Mouse (Mus musculus): ENCODE results near the gene Megf8. TPM values are rescaled to one million over a fixed set of nuclear protein-coding genes. Genes with fewer than 3 reads are reported as not detected.

The Megf8 gene
- polyA plus RNA-seq, 1 experiment from 2014 or later, result 19.8 TPM

GRCm38 (mm10) chr7:25305956-25306613 is 10.9 kb upstream of the Megf8 start, which contains the start of gene Tmem145:
Gene Tmem145, plus strand, starts transcription at chr7:25306106.
- Histone ChIP-seq H3K36me3 (peaks cover 14% of the 10 kb centered on the region; the same call in 1 of the 2 replicates), H3K27me3 (peaks cover 23% of the 10 kb centered on the region), H3K4me2 (replicated peaks) (peak within 1 kb of the TSS; percentile 73), H3K4me1 (replicated peaks) (peaks cover 14% of the 10 kb centered on the region), H3K9ac (replicated peaks) (peak within 1 kb of the TSS; percentile 81), H3K4me3 (replicated peaks) (peak within 1 kb of the TSS; percentile 55), H3K9me3 (no peaks in the 10 kb centered on the region), H3K27ac (peak within 1 kb of the TSS; percentile 88)
- ATAC-seq, result peak; percentile 82
- WGBS, result under 1% methylated on average over 47 of the region's 47 CpGs

- 31% methylated on average over 2 of the region's 2 CpGs for WGBS
- Histone ChIP-seq H3K9me3 (no peaks in the 10 kb centered on the region), H3K4me3 (replicated peaks) (peak overlapping the region; percentile 55), H3K4me2 (replicated peaks) (peak overlapping the region; percentile 73), H3K36me3 (peaks cover 16% of the 10 kb centered on the region), H3K27ac (peak overlapping the region; percentile 88), H3K4me1 (replicated peaks) (peaks cover 14% of the 10 kb centered on the region), H3K9ac (replicated peaks) (peak overlapping the region; percentile 81), H3K27me3 (peaks cover 28% of the 10 kb centered on the region)
- ATAC-seq, result no peak; the same call in 1 of the 2 replicates
Observed at GRCm38 (mm10) chr7:25306614-25306996, 10.4 kb upstream of the Megf8 start.

GRCm38 (mm10) chr7:25308702-25309318 is 8.2 kb upstream of the Megf8 start:
- Histone ChIP-seq H3K36me3 (peaks cover 21% of the 10 kb centered on the region), H3K4me2 (replicated peaks) (no peak overlapping the region), H3K27me3 (peaks cover 50% of the 10 kb centered on the region), H3K9ac (replicated peaks) (no peak overlapping the region), H3K9me3 (no peaks in the 10 kb centered on the region), H3K4me1 (replicated peaks) (peaks cover 14% of the 10 kb centered on the region), H3K4me3 (replicated peaks) (no peak overlapping the region), H3K27ac (no peak overlapping the region)
- no peak for ATAC-seq
- 70% methylated on average over 17 of the region's 17 CpGs for WGBS

GRCm38 (mm10) chr7:25309425-25309824 is 7.5 kb upstream of the Megf8 start:
- no peak overlapping the region for H3K9ac ChIP-seq (replicated peaks)
- H3K4me1 ChIP-seq (replicated peaks), result peaks cover 15% of the 10 kb centered on the region
- no peak overlapping the region for H3K4me2 ChIP-seq (replicated peaks)
- 84% methylated on average over 9 of the region's 9 CpGs for WGBS
- H3K36me3 ChIP-seq, result peaks cover 21% of the 10 kb centered on the region
- H3K4me3 ChIP-seq (replicated peaks), result no peak overlapping the region
- peaks cover 56% of the 10 kb centered on the region for H3K27me3 ChIP-seq
- H3K9me3 ChIP-seq, result no peaks in the 10 kb centered on the region
- ATAC-seq, result no peak
- H3K27ac ChIP-seq, result no peak overlapping the region

GRCm38 (mm10) chr7:25311193-25311592 is 5.8 kb upstream of the Megf8 start:
- Histone ChIP-seq H3K9me3 (no peaks in the 10 kb centered on the region), H3K27ac (no peak overlapping the region), H3K36me3 (peaks cover 21% of the 10 kb centered on the region), H3K27me3 (peaks cover 71% of the 10 kb centered on the region), H3K4me2 (replicated peaks) (no peak overlapping the region), H3K9ac (replicated peaks) (no peak overlapping the region), H3K4me3 (replicated peaks) (no peak overlapping the region), H3K4me1 (replicated peaks) (peaks cover 25% of the 10 kb centered on the region)
- no peak for ATAC-seq
- WGBS, result 78% methylated on average over 11 of the region's 11 CpGs

- whole genome bisulfite sequencing, result 39% methylated on average over 7 of the region's 7 CpGs
Observed at GRCm38 (mm10) chr7:25313325-25313724, 3.6 kb upstream of the Megf8 start.

GRCm38 (mm10) chr7:25314606-25315305 is 2.2 kb upstream of the Megf8 start:
- peaks cover 51% of the 10 kb centered on the region for H3K27me3 ChIP-seq
- peaks cover 10% of the 10 kb centered on the region; the same call in 1 of the 2 replicates for H3K36me3 ChIP-seq
- H3K9me3 ChIP-seq, result no peaks in the 10 kb centered on the region
- no peak overlapping the region for H3K27ac ChIP-seq
- WGBS, result 1% methylated on average over 51 of the region's 51 CpGs
- peaks cover 38% of the 10 kb centered on the region for H3K4me1 ChIP-seq (replicated peaks)
- peak overlapping the region; percentile 66 for H3K4me2 ChIP-seq (replicated peaks)
- H3K4me3 ChIP-seq (replicated peaks), result peak overlapping the region; percentile 73
- H3K9ac ChIP-seq (replicated peaks), result peak overlapping the region; percentile 62
- ATAC-seq, result no peak

More at GRCm38 (mm10) chr7:25313325-25313724, 3.6 kb upstream of the Megf8 start:
- Histone ChIP-seq H3K27ac (no peak overlapping the region), H3K27me3 (peaks cover 57% of the 10 kb centered on the region), H3K9me3 (no peaks in the 10 kb centered on the region), H3K4me3 (replicated peaks) (no peak overlapping the region), H3K36me3 (peaks cover 15% of the 10 kb centered on the region; the same call in 1 of the 2 replicates), H3K4me2 (replicated peaks) (no peak overlapping the region), H3K9ac (replicated peaks) (no peak overlapping the region), H3K4me1 (replicated peaks) (peaks cover 33% of the 10 kb centered on the region)
- no peak for ATAC-seq

GRCm38 (mm10) chr7:25315306-25316041 is 1.5 kb upstream of the Megf8 start:
- no peaks in the 10 kb centered on the region for H3K9me3 ChIP-seq
- peaks cover 40% of the 10 kb centered on the region for H3K4me1 ChIP-seq (replicated peaks)
- no peak for ATAC-seq
- peak overlapping the region; percentile 62 for H3K9ac ChIP-seq (replicated peaks)
- peak overlapping the region; percentile 66 for H3K4me2 ChIP-seq (replicated peaks)
- H3K27ac ChIP-seq, result peak overlapping the region; percentile 88; the same call in 1 of the 2 replicates
- under 1% methylated on average over 63 of the region's 69 CpGs for WGBS
- H3K36me3 ChIP-seq, result peaks cover 10% of the 10 kb centered on the region; the same call in 1 of the 2 replicates
- peaks cover 51% of the 10 kb centered on the region for H3K27me3 ChIP-seq
- H3K4me3 ChIP-seq (replicated peaks), result peak overlapping the region; percentile 73

GRCm38 (mm10) chr7:25317446-25317999 is 559 bp downstream of the Megf8 start:
- Histone ChIP-seq H3K36me3 (0 out of 2 replicates have a peak, but pooled peaks cover 3% of the 10 kb centered on the region), H3K9ac (replicated peaks) (peak overlapping the region; percentile 89), H3K4me2 (replicated peaks) (peak overlapping the region; percentile 95), H3K4me3 (replicated peaks) (peak overlapping the region; percentile 73), H3K27ac (peak overlapping the region; percentile 88), H3K9me3 (no peaks in the 10 kb centered on the region), H3K27me3 (peaks cover 34% of the 10 kb centered on the region), H3K4me1 (replicated peaks) (peaks cover 54% of the 10 kb centered on the region)
- 14% methylated on average over 21 of the region's 21 CpGs for WGBS
- no peak for ATAC-seq

GRCm38 (mm10) chr7:25322058-25322484 is 5.1 kb downstream of the Megf8 start:
- peak overlapping the region; percentile 21; the same call in 1 of the 2 replicates for H3K27ac ChIP-seq
- 4% methylated on average over 6 of the region's 6 CpGs for WGBS
- H3K4me2 ChIP-seq (replicated peaks), result peak overlapping the region; percentile 16; the same call in 1 of the 2 replicates
- H3K4me3 ChIP-seq (replicated peaks), result no peak overlapping the region
- no peaks in the 10 kb centered on the region for H3K27me3 ChIP-seq
- peaks cover 34% of the 10 kb centered on the region for H3K4me1 ChIP-seq (replicated peaks)
- no peak for ATAC-seq
- no peaks in the 10 kb centered on the region for H3K9me3 ChIP-seq
- peaks cover 11% of the 10 kb centered on the region; the same call in 1 of the 2 replicates for H3K36me3 ChIP-seq
- H3K9ac ChIP-seq (replicated peaks), result no peak overlapping the region

GRCm38 (mm10) chr7:25323219-25323618 is 6.3 kb downstream of the Megf8 start:
- Histone ChIP-seq H3K9ac (replicated peaks) (no peak overlapping the region), H3K4me1 (replicated peaks) (peaks cover 22% of the 10 kb centered on the region), H3K27ac (no peak overlapping the region), H3K36me3 (peaks cover 21% of the 10 kb centered on the region), H3K9me3 (no peaks in the 10 kb centered on the region), H3K4me3 (replicated peaks) (no peak overlapping the region), H3K27me3 (no peaks in the 10 kb centered on the region), H3K4me2 (replicated peaks) (no peak overlapping the region)
- ATAC-seq, result no peak
- WGBS, result 89% methylated on average over 2 of the region's 2 CpGs

Data from midbrain, embryonic 13.5 days (tissue).